Mouse (Mus musculus) G1E (cell line): ENCODE measurements around the gene Casc3. TPM values are rescaled to one million over a fixed set of nuclear protein-coding genes. Genes with fewer than 3 reads are reported as not detected.

Experiments
- ATAC-seq: 2 replicates; pipeline ENCODE4 v1.8.0; 2016; ENCODE audit warnings: mild to moderate bottlenecking; ENCODE audit not compliant: insufficient number of reproducible peaks, poor library complexity, low FRiP score, severe bottlenecking; ENCODE audit errors: extremely low read depth
- DNase-seq: peaks from one replicate; pipeline ENCODE4 v3.0.0; 2012; ENCODE audit warnings: low spot score
- H3K27me3 ChIP-seq: 2 replicates; pipeline ENCODE4 v1.6.1; 2012; ENCODE audit warnings: mild to moderate bottlenecking, low read length, inconsistent platforms; ENCODE audit not compliant: insufficient read depth
- H3K36me3 ChIP-seq: replicated peaks from 2 replicates; pipeline ENCODE3; 2012; ENCODE audit warnings: mild to moderate bottlenecking, inconsistent platforms
- H3K4me1 ChIP-seq: 2 replicates; pipeline ENCODE4 v1.6.1; 2012; ENCODE audit warnings: low read depth, low read length, inconsistent platforms, mixed read lengths; ENCODE audit not compliant: insufficient read depth
- H3K4me3 ChIP-seq: 2 replicates; pipeline ENCODE4 v1.5.1; 2012; ENCODE audit warnings: low read depth, mild to moderate bottlenecking, inconsistent platforms, low read length, moderate library complexity, mixed read lengths
- H3K9me3 ChIP-seq: replicated peaks from 2 replicates; pipeline ENCODE4 v1.6.1; 2012; ENCODE audit warnings: inconsistent platforms
- CTCF ChIP-seq: IDR thresholded peaks from 2 replicates; pipeline ENCODE4 v1.5.1; 2012; ENCODE audit warnings: low read depth, low read length, inconsistent platforms, mixed read lengths
- GATA1 ChIP-seq: IDR thresholded peaks from 2 replicates; pipeline ENCODE4 v1.6.1; 2012; ENCODE audit warnings: borderline replicate concordance, low read length, inconsistent platforms, mixed read lengths
- GATA2 ChIP-seq: IDR thresholded peaks from 2 replicates; pipeline ENCODE4 v1.6.1; 2012; ENCODE audit warnings: low read depth, low read length, inconsistent platforms, borderline replicate concordance
- POLR2AphosphoS5 ChIP-seq: IDR thresholded peaks from 2 replicates; pipeline ENCODE4 v1.6.1; 2012; ENCODE audit warnings: low read depth, low read length, inconsistent platforms; ENCODE audit not compliant: insufficient replicate concordance
- TAL1 ChIP-seq: conservative IDR thresholded peaks from 2 replicates; pipeline ENCODE4 v1.6.1; 2012; ENCODE audit warnings: low read depth, low read length, inconsistent platforms, mixed read lengths
- polyA plus RNA-seq: library from polyadenylated mRNA; stranded (reverse); fragments of >175 nt; gene quantifications from 2 replicates; pipeline ENCODE4 v1.2.3, GENCODE M21; 2012
- total RNA-seq, 2 experiments: library from RNA; stranded (forward) in 1 of 2; stranded (reverse) in 1 of 2; fragments of 200-1000 nt in 1 of 2; fragments of >200 nt in 1 of 2; fragmentation: Nextera tagmentation in 1 of 2; gene quantifications; 2 replicates each; pipeline ENCODE4 v1.2.3; 2014 to 2017

The Casc3 gene
- total and polyA plus RNA-seq, 3 experiments: 17.8 to 51.8 (median 42.7) TPM

DNA sequence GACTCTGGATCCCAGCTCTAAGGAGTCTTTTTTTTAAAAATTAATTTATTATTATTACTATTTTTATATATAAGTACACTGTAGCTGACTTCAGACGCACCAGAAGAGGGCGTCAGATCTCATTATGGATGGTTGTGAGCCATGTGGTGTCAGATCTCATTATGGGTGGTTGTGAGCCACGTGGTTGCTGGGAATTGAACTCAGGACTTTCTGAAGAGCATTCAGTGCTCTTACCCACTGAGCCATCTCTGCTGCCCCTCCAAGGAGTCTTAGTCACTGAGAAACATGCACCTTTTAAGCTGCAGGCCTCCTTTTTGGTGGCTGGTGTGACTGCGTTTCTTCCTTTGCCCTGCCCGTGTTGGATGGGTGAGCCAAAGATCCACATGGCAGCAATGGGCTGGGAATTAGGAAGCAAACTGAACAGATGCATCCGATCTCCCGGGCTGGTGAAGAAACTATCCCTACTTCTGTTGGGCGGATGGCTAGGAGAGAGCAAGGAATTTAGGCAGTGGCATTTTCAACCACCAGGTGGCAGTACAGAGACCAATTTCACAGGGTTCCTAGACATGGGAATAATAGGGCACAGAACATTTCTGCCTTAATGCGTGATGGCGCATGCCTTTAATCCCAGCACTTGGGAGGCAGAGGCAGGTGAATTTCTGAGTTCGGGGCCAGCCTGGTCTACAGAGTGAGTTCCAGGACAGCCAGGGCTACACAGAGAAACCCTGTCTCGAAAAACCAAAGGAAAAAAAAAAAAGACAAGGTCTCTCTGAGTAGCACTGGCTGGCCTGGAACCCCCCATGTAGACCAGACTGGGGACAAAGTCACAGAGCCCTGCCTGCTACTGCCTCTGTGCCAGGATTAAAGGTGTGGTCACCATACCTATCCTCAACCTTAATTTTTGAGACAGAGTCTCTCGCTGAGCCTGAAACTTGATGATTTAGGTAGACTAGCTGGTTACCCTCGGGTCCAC is 54.3 kb downstream of the Casc3 start:
- Histone ChIP-seq H3K9me3 (no peaks in the 10 kb centered on the region), H3K36me3 (peaks cover 5% of the 10 kb centered on the region), H3K4me1 (peaks cover 33% of the 10 kb centered on the region), H3K4me3 (no peak overlapping the region; the same call in 1 of the 2 replicates), H3K27me3 (peaks cover 10% of the 10 kb centered on the region)
- DNase-seq (no peak), ATAC-seq (no peak)
- no peak for TF ChIP-seq POLR2AphosphoS5
- TF ChIP-seq CTCF: peak; percentile 69

- H3K4me1 ChIP-seq: peaks cover 42% of the 10 kb centered on the region
- no peak for TF ChIP-seq CTCF
- no peaks in the 10 kb centered on the region for H3K27me3 ChIP-seq
- peak within 1 kb of the TSS; percentile 77 for H3K4me3 ChIP-seq
- ATAC-seq (peak; percentile 90), DNase-seq (peak; percentile 93)
- no peaks in the 10 kb centered on the region for H3K9me3 ChIP-seq
- peaks cover 27% of the 10 kb centered on the region for H3K36me3 ChIP-seq
Observed at GRCm38 (mm10) chr11:98863028-98863750, 58.5 kb downstream of the Casc3 start, which contains the start of gene Wipf2. Gene Wipf2 (plus strand): TSS chr11:98863638.

DNA sequence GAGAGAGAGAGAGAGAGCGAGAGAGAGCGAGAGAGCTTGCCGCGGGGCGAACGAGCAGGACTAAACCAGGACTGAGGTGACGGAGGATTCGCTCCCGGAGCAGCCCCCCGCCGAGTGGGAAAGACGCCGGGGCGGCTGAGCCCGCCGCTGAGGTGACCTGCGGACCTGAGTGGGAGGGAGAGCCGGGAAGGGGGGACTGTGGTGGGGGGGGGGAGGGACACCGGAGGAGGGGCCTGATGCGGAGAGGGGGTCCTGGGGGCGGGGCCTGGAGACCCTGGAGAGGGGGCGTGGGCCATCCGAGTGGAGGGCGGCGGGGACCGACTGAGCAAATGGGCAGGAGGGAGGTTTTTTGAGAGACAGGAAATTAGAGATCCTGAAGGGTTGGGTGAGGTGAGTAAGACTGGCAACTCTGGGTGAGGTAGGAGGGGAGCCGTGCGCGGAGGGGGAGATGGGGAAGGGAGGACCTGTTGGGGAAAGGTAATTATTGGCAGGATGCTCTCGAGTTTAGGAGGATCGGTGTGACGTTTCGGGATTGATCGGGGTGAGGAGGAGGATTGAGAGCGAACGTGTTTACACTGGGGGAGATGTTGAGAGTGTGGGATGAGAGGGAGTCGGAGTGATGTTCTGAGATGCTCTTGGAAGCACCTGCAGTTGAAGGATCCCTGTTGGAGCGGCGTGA is 59.2 kb downstream of the Casc3 start:
- Histone ChIP-seq H3K36me3 (peaks cover 33% of the 10 kb centered on the region), H3K9me3 (no peaks in the 10 kb centered on the region)

DNA sequence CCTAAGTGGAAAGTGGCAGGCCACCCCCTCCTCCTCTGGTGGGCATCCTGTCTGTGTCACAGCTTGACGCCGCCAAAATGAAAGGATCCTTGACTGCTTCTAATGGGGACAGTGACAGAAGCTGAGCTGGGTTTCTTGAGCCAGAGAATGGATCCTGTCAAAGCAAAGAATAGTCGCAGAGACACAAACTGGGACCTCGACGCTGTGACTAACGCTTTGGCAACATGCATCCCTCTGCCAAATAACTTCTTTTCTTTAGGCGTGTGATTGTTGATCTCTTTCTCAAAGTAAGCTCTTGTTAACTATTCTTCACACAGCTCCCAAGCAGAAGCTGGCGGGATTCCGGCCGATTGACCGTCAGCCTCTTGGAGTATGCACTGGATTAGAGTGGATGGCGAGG is 62.6 kb downstream of the Casc3 start:
- H3K4me1 ChIP-seq: peaks cover 26% of the 10 kb centered on the region
- no peaks in the 10 kb centered on the region for H3K9me3 ChIP-seq
- ATAC-seq (no peak), DNase-seq (no peak)
- no peak overlapping the region for H3K4me3 ChIP-seq
- H3K27me3 ChIP-seq: no peaks in the 10 kb centered on the region
- peaks cover 65% of the 10 kb centered on the region for H3K36me3 ChIP-seq
- no peak for TF ChIP-seq TAL1
- no peak for TF ChIP-seq GATA1
- TF ChIP-seq CTCF: no peak
- no peak for TF ChIP-seq POLR2AphosphoS5
- TF ChIP-seq GATA2: no peak

More for the DNA sequence above, 59.2 kb downstream of the Casc3 start:
- DNase-seq (peak; percentile 59), ATAC-seq (0 out of 2 replicates have a peak, but pooled peaks have one; percentile 9)
- TF ChIP-seq POLR2AphosphoS5 (no peak), CTCF (no peak)
- no peaks in the 10 kb centered on the region for H3K27me3 ChIP-seq
- peak overlapping the region; percentile 77 for H3K4me3 ChIP-seq
- peaks cover 41% of the 10 kb centered on the region for H3K4me1 ChIP-seq

GRCm38 (mm10) chr11:98869906-98870305 is 65.2 kb downstream of the Casc3 start:
- peaks cover 15% of the 10 kb centered on the region for H3K4me1 ChIP-seq
- no peak overlapping the region for H3K4me3 ChIP-seq
- ATAC-seq (no peak), DNase-seq (no peak)
- H3K9me3 ChIP-seq: no peaks in the 10 kb centered on the region
- H3K27me3 ChIP-seq: no peaks in the 10 kb centered on the region
- peaks cover 82% of the 10 kb centered on the region for H3K36me3 ChIP-seq
- TF ChIP-seq GATA2: no peak
- TF ChIP-seq TAL1: no peak
- TF ChIP-seq CTCF: no peak
- TF ChIP-seq GATA1: no peak
- TF ChIP-seq POLR2AphosphoS5: no peak

DNA sequence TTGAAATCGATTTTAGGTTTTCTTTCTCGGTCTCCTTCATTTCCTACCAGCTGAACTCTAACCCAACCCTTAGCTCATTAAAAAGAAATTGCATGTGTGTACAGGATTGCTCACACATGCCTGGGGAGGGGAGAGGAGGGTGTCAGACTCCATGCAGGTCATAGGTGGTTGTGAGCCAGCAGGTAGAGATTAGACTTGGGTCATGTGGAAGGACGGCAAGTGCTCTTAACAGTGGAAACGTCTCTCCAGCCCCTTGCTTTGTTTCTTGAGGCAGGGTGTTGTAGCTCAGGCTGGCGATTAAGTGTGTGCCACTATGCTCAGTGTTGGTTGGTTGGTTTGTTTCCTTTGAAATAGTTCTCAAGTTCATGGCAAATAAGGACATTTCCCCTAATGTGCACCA is 66.1 kb downstream of the Casc3 start:
- Histone ChIP-seq H3K36me3 (peaks cover 91% of the 10 kb centered on the region), H3K9me3 (no peaks in the 10 kb centered on the region), H3K4me1 (peaks cover 15% of the 10 kb centered on the region), H3K4me3 (no peak overlapping the region), H3K27me3 (no peaks in the 10 kb centered on the region)
- no peak for DNase-seq
- ATAC-seq: no peak
- TF ChIP-seq GATA1 (no peak), TAL1 (no peak), GATA2 (no peak), POLR2AphosphoS5 (no peak), CTCF (no peak)
